Mouse (Mus musculus): Measurements from ENCODE around the gene Copg2. TPM values are rescaled to one million over a fixed set of nuclear protein-coding genes. Genes with fewer than 3 reads are reported as not detected.
A peak's percentile ranks its signal among the peaks of the same experiment; 100 is the strongest.

Copg2 gene
- polyA plus RNA-seq, 2 experiments, result 29.8 to 33.8 TPM

GRCm38 (mm10) chr6:30737548-30738463, 158.8 kb downstream of the Copg2 start:
- Histone ChIP-seq H3K27me3 (ENCODE audit: control insufficient read depth, insufficient read depth, low read length) (no peaks in the 10 kb centered on the region), H3K4me1 (ENCODE audit: control insufficient read depth, insufficient read depth, low read length) (peaks cover 16% of the 10 kb centered on the region), H3K4me3 (replicated peaks; ENCODE audit: low read length) (peak overlapping the region; percentile 57), H3K27ac (replicated peaks; ENCODE audit: low read depth, low read length) (peak overlapping the region; percentile 90), H3K4me2 (replicated peaks; ENCODE audit: low read depth, low read length, severe bottlenecking) (peak overlapping the region; percentile 53), H3K9me3 (ENCODE audit: control insufficient read depth, low read length) (peaks cover 44% of the 10 kb centered on the region), H3K36me3 (ENCODE audit: control insufficient read depth, insufficient read depth, low read length) (peaks cover 22% of the 10 kb centered on the region), H3K9ac (ENCODE audit: low read depth, low read length, severe bottlenecking) (peak overlapping the region; percentile 85)
- peak; percentile 83 for DNase-seq (ENCODE audit: low spot score)
- TF ChIP-seq POLR2A (IDR thresholded peaks at IDR 0.05; ENCODE audit: borderline replicate concordance, extremely low read depth, insufficient read depth, insufficient read length), result peak; percentile 99
- ATAC-seq (ENCODE audit: low FRiP score, low read depth), result peak; percentile 80
- WGBS, result 52% methylated on average over 50 of the region's 66 CpGs

GRCm38 (mm10) chr6:30736864-30737547, 159.6 kb downstream of the Copg2 start:
- peak overlapping the region; percentile 90 for H3K27ac ChIP-seq (replicated peaks; ENCODE audit: low read depth, low read length)
- no peaks in the 10 kb centered on the region for H3K27me3 ChIP-seq (ENCODE audit: control insufficient read depth, insufficient read depth, low read length)
- H3K4me1 ChIP-seq (ENCODE audit: control insufficient read depth, insufficient read depth, low read length), result peaks cover 16% of the 10 kb centered on the region
- H3K9me3 ChIP-seq (ENCODE audit: control insufficient read depth, low read length), result peaks cover 44% of the 10 kb centered on the region
- peaks cover 14% of the 10 kb centered on the region for H3K36me3 ChIP-seq (ENCODE audit: control insufficient read depth, insufficient read depth, low read length)
- DNase-seq (ENCODE audit: low spot score), result peak; percentile 84
- TF ChIP-seq POLR2A (IDR thresholded peaks at IDR 0.05; ENCODE audit: borderline replicate concordance, extremely low read depth, insufficient read depth, insufficient read length), result no peak
- WGBS, result 51% methylated on average over 29 of the region's 29 CpGs
- peak; percentile 60; the same call in 1 of the 2 replicates for ATAC-seq (ENCODE audit: low FRiP score, low read depth)
- peak overlapping the region; percentile 22; the same call in 1 of the 2 replicates for H3K9ac ChIP-seq (ENCODE audit: low read depth, low read length, severe bottlenecking)
- H3K4me3 ChIP-seq (replicated peaks; ENCODE audit: low read length), result peak overlapping the region; percentile 57
- H3K4me2 ChIP-seq (replicated peaks; ENCODE audit: low read depth, low read length, severe bottlenecking), result peak overlapping the region; percentile 53

GRCm38 (mm10) chr6:30736372-30736762, 160.2 kb downstream of the Copg2 start:
- peaks cover 44% of the 10 kb centered on the region for H3K9me3 ChIP-seq (ENCODE audit: control insufficient read depth, low read length)
- H3K4me3 ChIP-seq (replicated peaks; ENCODE audit: low read length), result peak overlapping the region; percentile 57; the same call in 1 of the 2 replicates
- WGBS, result 59% methylated on average over 13 of the region's 13 CpGs
- no peak for DNase-seq (ENCODE audit: low spot score)
- H3K27ac ChIP-seq (replicated peaks; ENCODE audit: low read depth, low read length), result peak overlapping the region; percentile 90
- H3K9ac ChIP-seq (ENCODE audit: low read depth, low read length, severe bottlenecking), result 0 out of 2 replicates have a peak overlapping the region, but pooled peaks have one; percentile 52
- TF ChIP-seq POLR2A (IDR thresholded peaks at IDR 0.05; ENCODE audit: borderline replicate concordance, extremely low read depth, insufficient read depth, insufficient read length), result no peak
- no peaks in the 10 kb centered on the region for H3K27me3 ChIP-seq (ENCODE audit: control insufficient read depth, insufficient read depth, low read length)
- no peak for ATAC-seq (ENCODE audit: low FRiP score, low read depth)
- peaks cover 16% of the 10 kb centered on the region for H3K4me1 ChIP-seq (ENCODE audit: control insufficient read depth, insufficient read depth, low read length)
- peaks cover 9% of the 10 kb centered on the region for H3K36me3 ChIP-seq (ENCODE audit: control insufficient read depth, insufficient read depth, low read length)
- H3K4me2 ChIP-seq (replicated peaks; ENCODE audit: low read depth, low read length, severe bottlenecking), result peak overlapping the region; percentile 53

GRCm38 (mm10) chr6:30735728-30736371, 160.7 kb downstream of the Copg2 start:
- H3K36me3 ChIP-seq (ENCODE audit: control insufficient read depth, insufficient read depth, low read length), result peaks cover 4% of the 10 kb centered on the region
- H3K4me1 ChIP-seq (ENCODE audit: control insufficient read depth, insufficient read depth, low read length), result peaks cover 16% of the 10 kb centered on the region
- peak overlapping the region; percentile 52 for H3K9ac ChIP-seq (ENCODE audit: low read depth, low read length, severe bottlenecking)
- H3K27me3 ChIP-seq (ENCODE audit: control insufficient read depth, insufficient read depth, low read length), result no peaks in the 10 kb centered on the region
- H3K4me3 ChIP-seq (replicated peaks; ENCODE audit: low read length), result peak overlapping the region; percentile 57
- DNase-seq (ENCODE audit: low spot score), result no peak
- TF ChIP-seq POLR2A (IDR thresholded peaks at IDR 0.05; ENCODE audit: borderline replicate concordance, extremely low read depth, insufficient read depth, insufficient read length), result no peak
- H3K9me3 ChIP-seq (ENCODE audit: control insufficient read depth, low read length), result peaks cover 44% of the 10 kb centered on the region
- 59% methylated on average over 15 of the region's 15 CpGs for WGBS
- H3K27ac ChIP-seq (replicated peaks; ENCODE audit: low read depth, low read length), result peak overlapping the region; percentile 90
- no peak for ATAC-seq (ENCODE audit: low FRiP score, low read depth)
- H3K4me2 ChIP-seq (replicated peaks; ENCODE audit: low read depth, low read length, severe bottlenecking), result peak overlapping the region; percentile 53

Data from limb, embryonic 14.5 days (tissue).